ENCODE assay signal across 8 mouse cellular contexts in genomic region chr14:103099238-103099933, GRCm38 (mm10). TPM values are rescaled to one million over a fixed set of nuclear protein-coding genes. Genes with fewer than 3 reads are reported as not detected.
DNase-seq lines count a peak whose midpoint lies in the region; ATAC-seq lines count a peak whose summit lies in the region.

Gene Fbxl3, minus strand, starts transcription at chr14:103099566.

- H3K27me3 ChIP-seq in hindbrain, embryonic 14.5 days (ENCODE audit: control insufficient read depth, insufficient read depth, low read length) = no peaks in the 10 kb centered on the region

- peaks cover 8% of the 10 kb centered on the region for H3K36me3 ChIP-seq in hindbrain, embryonic 14.5 days (replicated peaks; ENCODE audit: control insufficient read depth, insufficient read depth)

- peak; percentile 97 for DNase-seq in R1 (ENCODE audit: low read depth, low spot score)
- DNase-seq in cerebellum, postnatal 25 days = peak; percentile 90
- peak; percentile 60 to 68 for DNase-seq in frontal cortex, postnatal 25 days (ENCODE audit: low spot score in 2 of 2)
- DNase-seq in hindbrain, embryonic 14.5 days (ENCODE audit: low spot score) = peak; percentile 89
- peak; percentile 78 to 82 for DNase-seq in layer of hippocampus, postnatal 36 days
- DNase-seq in lung, postnatal 36 days = peak; percentile 97
- DNase-seq in retina, postnatal 1 day = peak; percentile 92
- DNase-seq in urinary bladder, adult 18-20 months (ENCODE audit: low spot score in 2 of 2) = peak; percentile 87 to 97

- peaks cover 32% of the 10 kb centered on the region for H3K4me1 ChIP-seq in hindbrain, embryonic 14.5 days (replicated peaks; ENCODE audit: control insufficient read depth, insufficient read depth, low read length)

- H3K27ac ChIP-seq in hindbrain, embryonic 14.5 days = peak within 1 kb of the TSS; percentile 99

- H3K9me3 ChIP-seq in hindbrain, embryonic 14.5 days (ENCODE audit: control insufficient read depth, low read length) = no peaks in the 10 kb centered on the region

- H3K4me3 ChIP-seq in hindbrain, embryonic 14.5 days (replicated peaks; ENCODE audit: low read length) = peak within 1 kb of the TSS; percentile 91

- WGBS in hindbrain, embryonic 14.5 days = under 1% methylated on average over 67 of the region's 88 CpGs

- peak; percentile 86 for ATAC-seq in hindbrain, embryonic 14.5 days (ENCODE audit: low FRiP score)

- peak within 1 kb of the TSS; percentile 78 for H3K4me2 ChIP-seq in hindbrain, embryonic 14.5 days (replicated peaks)

- H3K9ac ChIP-seq in hindbrain, embryonic 14.5 days = peak within 1 kb of the TSS; percentile 99

RNA-seq across cellular contexts. Expression of gene Fbxl3, which starts in this region (rescaled TPM):
- polyA plus RNA-seq in hindbrain, embryonic 14.5 days (2014; fragmentation: Nextera tagmentation; extraction: Ambion mirVana) = 34.5 and 36.2 TPM in 2 replicates
- 100 to 1,000 TPM in 1 of 2 experiments, 10 to 100 TPM in 1; 96.2 to 100 TPM for total RNA-seq in layer of hippocampus, postnatal 36 days (2021)

Comparison
In these comparisons a context has a peak if more than half of its experiments do, and no peak if none do; other contexts are left out.
1. Peak in every context shown above with its lines: DNase-seq, ATAC-seq, H3K4me3 ChIP-seq and H3K27ac ChIP-seq.